Mouse (Mus musculus) forelimb bud, embryonic 11.5 days (tissue): ENCODE measurements around the gene 4930595M18Rik.

Experiments used
- DNase-seq: peaks from one replicate; pipeline ENCODE4 v3.0.0-alpha.2; 2012; ENCODE audit warnings: low read depth, low spot score

Gene 4930595M18Rik

DNA sequence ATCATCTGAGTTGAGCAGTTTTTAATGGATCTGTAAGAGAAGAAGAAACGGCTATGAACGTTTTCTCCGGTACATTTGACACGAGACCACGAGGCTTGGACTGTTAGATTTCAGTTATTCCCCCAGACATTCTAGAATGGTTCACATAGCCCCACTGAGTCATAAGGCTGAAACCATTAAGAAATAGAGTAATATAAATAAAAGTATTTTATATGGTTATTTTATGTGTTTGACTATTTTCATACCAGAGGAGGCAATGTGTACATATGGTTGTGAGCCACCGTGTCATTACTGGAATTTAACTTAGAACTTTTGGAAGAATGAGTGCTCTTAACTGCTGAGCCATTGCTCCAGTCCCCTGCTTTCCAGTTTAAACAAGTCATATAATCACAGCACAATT lies at the start of gene 4930595M18Rik:
4930595M18Rik (minus strand) TSS at position 101 of the 400 bp plus-strand sequence.
- DNase-seq, result no peak

DNA sequence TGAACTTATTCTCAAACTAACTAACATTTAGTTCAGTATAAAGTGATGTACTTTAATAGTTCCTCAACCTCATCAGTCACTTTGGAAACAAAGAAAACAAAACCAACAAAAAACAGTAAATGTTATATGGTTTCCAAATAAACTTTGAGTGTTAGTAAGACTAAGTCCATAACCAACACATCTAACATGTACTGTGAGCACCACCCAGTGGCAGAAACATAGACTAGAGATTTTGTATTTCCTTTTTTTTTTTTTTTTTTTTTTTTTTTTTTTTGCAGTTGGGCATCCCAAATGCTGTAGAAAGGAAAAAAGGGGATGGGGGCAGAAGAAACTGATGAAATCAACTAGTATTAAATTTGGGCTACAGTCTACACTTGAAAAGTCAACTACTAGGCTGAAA lies 14.6 kb upstream of the 4930595M18Rik start:
- DNase-seq, result peak; percentile 20
